Mouse (Mus musculus): ENCODE measurements around the gene Med27.
"Not testable (repeated sequence)": the region's sequence is repeated elsewhere in the genome, so short reads cannot be mapped to it uniquely, and the experiment has no call there.

Gene Med27

DNA sequence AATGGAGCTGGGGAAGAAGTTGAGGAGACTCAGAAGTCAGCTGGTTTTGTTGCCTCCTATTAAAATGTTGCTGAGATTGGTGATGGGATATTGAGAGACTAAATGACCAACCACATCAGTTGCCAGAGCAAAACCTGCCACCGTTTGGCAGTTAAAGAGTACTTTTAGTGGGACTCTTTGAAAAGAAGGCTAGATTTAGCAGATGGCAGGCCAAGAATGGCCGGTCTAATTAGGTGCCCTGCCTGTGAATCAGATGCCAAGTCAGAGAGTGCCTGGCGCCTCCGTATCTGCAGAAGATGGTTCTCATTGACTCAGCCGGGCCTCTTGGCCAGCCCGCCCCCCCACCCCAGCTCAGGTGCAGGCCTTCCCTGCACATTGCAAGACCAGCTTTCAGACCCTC lies 173.6 kb downstream of the Med27 start:
- no peak for DNase-seq (ENCODE audit: low spot score)

DNA sequence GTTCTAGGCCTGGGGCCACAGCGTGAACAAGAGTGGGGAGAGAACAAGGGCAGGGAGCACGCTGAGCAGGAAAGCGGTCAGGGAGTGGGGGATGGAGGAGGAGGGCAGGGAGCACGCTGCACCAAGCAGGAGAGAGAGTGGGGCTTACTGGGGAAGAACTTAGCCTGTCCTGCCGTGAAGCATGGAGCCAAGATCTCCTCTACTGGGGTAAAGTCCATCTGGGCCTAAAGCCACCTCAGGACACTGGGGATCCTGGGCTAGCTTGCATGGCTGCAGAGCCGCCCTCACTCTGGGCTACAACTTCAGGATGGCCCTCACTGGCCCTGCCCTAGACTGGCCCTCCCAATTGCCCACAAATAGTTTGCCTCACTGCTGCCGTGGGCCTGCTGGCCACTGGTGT lies 174.9 kb downstream of the Med27 start:
- no peak for DNase-seq (ENCODE audit: low spot score)

DNA sequence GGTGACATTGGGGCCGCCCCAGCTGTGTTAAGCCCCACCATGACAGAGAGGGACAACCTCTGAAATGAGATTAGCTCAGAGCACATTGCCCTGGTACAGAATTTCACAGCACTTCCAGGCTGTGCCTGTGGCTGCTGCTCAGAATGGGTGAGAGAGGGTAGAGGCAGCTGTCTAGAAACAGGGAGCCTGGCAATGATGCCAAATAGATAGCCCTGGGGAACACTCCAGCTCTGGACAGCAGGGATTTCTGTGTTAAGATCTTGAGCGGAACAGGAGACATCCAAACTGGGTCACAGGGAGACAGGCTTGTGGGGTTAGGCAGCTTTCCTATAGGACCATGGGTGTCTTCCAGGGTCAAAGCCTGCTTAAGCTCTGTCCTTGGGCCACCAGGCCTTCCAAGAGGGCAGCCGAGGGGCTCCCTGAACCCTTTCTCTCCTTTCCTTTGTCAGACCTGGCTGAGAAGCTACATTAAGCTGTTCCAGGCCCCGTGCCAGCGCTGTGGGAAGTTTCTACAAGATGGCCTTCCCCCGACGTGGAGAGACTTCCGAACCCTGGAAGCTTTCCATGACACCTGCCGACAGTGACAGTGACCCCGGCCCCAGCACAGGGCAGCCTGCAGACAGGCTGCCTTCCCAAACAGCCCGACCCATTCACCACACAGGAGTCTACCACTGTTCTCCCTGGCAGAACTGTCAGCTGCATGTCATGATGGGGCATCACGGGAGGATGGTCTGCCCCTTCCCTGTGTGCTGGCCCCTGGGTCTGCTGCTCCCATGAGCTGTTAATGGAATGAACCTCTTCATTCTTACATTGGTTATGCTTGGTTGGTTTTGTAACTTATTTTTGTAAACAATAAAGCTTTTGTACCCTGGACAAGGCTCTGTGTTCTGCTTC lies 177.5 kb downstream of the Med27 start:
- no peak for DNase-seq (ENCODE audit: low spot score)

DNA sequence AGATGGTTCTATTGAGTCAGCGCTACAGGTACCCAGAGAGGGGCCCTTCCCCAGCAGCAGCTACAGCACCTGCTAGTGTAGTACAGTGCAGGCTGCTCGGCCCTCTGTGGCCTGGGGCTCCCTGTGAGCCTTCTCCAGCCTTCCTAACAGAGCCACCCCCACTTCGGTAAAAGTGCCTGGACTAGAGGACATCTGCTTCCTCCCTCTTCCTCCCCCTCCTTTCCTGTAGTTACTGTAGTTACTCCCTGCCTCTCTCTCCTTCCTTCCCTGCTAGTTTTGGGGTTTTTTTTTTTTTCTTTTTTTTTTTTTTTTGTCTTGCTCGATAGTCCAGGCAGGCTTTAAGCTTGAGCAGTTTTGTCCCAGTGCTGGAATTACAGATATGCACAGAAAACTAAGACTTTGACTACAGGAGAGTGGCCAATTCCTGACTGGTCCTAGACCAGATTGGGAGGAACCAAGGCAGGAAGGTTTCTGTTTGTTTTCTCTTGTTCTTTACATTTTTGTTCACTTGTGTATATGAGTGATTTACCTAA lies 178.7 kb downstream of the Med27 start:
- no peak for DNase-seq (ENCODE audit: low spot score)

DNA sequence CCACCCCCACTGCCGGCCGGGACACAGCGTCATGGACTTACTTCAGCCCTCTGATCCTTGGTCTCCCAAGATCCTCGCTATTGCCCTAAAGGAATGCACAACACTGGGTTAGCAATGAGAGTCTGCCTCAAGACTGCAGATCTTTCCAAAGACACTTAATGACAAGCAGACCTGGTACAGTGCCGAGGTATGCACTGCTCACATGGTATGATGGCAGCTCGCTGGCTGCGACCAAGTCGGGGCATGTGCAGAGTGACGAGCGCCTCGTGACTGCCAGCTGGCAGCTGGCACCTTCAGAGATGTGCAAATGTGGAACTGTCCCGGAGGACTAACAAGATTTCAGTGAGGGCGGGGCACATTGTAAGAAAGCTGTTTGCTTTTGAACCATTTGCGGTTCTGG lies 179.6 kb downstream of the Med27 start:
- DNase-seq (ENCODE audit: low spot score): peak; percentile 34

DNA sequence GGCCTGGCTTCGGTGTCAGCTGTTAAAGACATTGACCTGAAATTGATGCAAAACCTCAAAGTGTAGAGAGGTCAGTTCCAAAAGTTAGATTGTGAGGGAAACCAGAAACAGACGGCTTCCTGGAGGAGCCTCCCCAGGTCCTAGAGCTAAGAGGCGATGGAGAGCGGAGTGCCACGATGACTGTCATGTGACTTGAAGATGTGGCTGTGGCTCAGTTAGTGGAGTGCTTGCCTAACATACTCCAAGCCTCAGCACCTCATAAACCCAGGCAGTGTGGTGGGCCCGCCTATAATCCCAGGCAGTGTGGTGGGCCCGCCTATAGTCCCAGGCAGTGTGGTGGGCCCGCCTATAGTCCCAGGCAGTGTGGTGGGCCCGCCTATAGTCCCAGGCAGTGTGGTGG lies 180.9 kb downstream of the Med27 start:
- DNase-seq (ENCODE audit: low spot score): not testable (repeated sequence)

DNA sequence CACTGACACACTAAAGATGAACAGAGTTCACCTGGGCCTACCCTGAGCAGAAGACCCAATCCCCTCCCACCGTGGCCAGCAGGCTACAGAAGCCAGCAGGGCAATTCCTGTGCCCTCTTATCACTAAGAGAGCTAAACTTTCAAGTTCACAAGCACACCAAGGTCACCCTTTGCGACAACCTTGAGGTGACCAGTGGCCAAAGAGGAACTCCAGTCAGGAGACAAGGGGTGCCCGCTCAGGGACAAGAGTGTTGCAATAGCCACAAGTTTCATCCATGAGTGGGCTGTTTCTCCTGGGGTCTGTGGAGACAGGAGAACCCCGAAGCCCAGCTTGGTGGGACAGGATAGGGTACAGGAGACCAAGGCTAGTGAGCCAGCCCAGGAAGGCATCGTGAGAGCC lies 182.2 kb downstream of the Med27 start:
- no peak for DNase-seq (ENCODE audit: low spot score)

DNA sequence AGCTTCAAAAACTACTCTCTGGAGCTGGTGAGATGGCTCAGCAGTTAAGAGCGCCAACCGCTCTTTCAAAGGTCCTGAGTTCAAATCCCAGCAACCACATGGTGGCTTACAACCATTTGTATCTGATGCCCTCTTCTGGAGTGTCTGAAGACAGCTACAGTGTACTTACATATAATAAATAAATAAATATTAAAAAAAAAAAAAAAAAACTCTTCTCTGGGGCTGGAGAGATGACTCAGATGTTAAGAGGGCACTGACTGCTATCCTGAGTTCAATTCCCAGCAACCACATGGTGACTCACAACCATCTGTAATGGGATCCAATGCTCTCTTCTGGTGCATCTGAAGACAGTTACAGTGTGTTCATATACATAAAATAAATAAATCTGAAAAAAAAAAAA lies 183.2 kb downstream of the Med27 start:
- DNase-seq (ENCODE audit: low spot score): not testable (repeated sequence)

DNA sequence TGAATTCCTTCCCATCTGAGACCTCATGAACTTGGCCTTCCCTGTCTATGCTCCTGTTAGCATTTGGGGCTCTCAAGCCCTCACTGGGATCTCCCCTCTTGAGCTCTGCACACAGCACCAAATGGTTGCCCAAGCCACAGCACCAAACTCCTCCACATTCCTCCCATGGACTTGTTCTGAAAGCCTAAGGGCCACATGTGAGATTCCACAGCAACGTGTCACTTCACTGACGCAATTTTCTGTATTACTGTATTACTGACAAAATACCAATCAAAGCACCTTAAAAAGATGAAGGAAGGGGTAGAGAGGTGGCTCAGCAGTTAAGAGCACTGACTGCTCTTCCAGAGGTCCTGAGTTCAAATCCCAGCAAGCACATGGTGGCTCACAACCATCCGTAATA lies 185.6 kb downstream of the Med27 start:
- no peak for DNase-seq (ENCODE audit: low spot score)

DNA sequence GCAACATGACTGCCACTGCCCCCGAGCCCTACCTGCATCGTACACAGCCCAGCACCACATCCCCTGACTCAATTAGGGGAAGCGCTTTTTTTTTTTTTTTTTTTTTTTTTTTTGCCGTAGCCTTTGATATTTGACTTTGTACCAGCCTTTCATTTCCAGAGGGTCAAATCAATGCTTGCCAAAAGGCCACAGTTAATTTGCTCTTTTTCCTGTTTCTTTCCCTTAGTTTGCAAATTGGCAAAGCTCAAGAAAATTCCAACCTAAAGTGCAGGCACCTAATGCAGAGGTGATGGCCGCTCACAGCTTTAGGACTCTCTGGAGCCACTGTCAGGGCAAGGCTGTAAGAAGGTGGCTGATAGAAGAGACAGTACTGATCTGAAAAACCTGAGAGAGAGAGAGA lies 186.3 kb downstream of the Med27 start:
- DNase-seq (ENCODE audit: low spot score): no peak

DNA sequence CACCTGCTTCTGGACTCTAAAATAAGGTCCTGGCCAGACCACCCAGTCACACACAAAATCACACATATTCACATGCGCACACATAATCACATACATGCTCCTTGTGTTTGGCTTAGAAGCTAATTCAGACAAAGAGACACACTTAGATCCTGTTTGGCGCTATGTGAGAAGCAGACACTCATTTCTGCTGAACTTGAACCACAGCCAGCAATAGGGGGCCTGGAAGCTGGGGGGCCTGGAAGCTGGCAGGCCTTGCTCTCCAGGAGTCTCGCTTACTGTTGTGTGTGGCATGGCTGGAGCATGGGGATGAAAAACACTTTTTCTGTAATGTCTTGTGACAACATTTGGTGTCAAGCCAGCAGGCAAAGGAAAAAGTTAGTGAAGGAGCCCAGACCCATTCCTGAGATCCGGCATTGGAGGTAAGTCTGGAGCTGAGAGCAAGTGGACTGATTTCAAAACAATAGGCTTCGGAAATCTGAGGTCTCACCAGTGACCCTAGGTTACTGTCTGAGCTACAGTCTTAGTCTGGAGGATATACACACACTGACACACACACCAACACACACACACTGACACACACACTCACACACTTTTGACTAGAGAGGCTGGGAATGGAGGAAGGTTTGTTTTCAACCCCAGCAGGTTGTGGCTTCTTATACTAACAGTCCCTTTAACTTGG lies 189.1 kb downstream of the Med27 start:
- no peak for DNase-seq (ENCODE audit: low spot score)

DNA sequence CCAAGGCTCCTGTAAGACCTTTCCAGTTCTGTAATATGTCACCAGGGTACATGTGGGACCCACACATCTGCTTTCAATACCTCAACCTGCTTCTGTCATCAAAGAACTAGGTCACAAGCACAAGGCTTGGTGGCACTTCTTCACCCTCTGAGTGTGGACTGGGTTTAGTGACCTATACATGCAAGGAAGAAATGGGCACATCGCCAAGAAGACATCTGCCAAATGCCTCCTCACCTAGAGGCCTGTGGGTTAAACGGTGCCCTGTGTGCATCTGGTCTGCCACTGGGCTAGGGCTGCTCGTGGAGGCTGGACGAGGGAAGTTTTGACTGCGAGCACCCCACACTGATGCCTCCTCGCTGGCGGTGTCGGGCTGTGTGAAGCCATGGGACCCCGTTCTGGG lies 189.9 kb downstream of the Med27 start:
- no peak for DNase-seq (ENCODE audit: low spot score)

DNA sequence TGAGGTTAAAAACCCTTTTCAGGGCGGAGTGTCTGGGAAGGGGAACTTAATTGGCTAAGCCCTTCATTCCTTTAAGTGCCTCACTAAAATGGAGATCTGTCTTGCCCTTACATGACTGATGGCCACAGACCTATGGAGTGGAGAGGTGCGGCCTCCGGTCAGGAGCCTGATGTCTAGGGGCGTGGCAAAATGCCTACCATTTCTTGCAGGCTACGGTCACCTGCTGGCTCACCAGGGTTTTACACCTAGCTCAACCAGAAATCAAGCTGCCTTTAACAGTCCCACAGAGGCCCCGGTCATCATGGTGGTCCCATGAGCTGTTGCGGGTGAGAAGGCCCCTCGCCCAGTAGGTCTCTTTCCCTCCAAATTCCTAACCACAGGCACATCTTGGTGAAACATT lies 190.7 kb downstream of the Med27 start:
- DNase-seq (ENCODE audit: low spot score): no peak

DNA sequence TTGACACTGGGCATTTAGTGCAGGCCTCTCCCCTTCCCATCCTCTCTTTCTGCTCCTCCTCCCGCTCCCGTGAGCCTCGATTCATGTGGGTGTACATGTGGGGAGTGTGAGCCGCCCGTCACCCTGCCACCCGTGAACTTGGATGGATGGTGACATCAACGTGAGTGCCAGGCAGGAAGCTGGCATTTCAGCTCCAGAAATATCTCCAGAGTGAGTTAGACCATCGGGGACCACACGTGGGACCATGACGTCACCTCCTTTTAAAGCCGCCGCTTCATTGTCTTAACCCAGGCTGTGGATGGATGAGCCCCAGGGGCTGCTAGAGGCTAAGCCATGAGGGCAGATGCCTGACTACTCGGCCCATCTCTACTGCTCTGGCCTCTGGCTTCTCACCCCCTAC lies 195.4 kb downstream of the Med27 start:
- no peak for DNase-seq (ENCODE audit: low spot score)

DNA sequence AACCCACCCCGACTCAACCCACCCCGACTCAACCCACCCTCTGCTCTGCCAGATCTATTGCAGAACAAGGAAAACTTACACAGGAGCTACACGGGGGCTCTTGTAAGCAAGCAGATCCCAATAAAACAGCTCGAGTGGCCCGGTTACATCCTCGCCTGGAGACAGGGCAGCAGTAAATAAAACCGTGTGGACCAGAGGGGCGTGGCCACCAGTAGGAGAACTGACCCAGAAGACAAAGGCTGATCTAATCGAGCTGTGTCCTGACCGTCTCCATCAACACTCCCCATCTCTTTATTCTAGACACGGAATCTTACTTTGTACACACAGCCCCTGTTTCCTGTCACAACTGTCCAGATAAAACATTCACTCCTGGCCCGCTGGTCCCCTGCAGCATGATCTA lies 200.0 kb downstream of the Med27 start:
- DNase-seq (ENCODE audit: low spot score): peak; percentile 47

DNA sequence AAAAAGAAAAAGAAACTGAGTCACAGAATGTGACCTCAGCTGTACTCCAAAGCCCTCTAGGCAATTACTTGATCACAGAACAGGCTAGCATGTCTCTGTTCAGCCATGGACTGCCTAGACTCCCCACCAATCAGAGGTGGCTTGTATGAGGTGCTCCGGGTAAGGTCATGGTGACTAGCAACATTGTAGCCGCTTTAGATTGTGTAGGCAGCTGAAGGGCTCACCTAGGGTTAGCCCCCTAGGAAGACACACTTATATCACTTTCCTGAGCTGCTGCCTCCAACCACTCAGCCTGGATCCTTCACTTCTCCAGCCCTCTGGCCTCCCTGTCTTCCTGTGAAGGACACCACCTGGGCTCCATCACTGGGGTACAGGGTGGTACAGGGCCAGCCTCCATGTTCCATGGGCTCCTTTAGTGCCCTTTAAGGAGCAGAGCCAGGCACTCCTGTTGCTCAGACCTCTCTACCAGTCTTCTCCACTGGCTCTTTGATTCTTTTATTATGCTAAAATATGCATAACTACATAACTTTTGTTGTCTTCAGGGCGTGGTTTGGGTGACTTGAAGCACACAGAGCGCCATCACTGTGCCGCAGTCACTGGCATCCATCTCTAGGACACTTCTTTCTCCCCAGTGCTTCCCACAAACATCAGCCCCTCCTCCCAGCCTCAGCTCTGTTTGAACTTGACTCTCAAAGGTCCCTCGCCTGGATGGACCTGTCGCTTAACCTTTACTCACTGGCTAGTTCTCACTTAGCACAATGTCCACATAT lies 205.4 kb downstream of the Med27 start:
- no peak for DNase-seq (ENCODE audit: low spot score)

DNA sequence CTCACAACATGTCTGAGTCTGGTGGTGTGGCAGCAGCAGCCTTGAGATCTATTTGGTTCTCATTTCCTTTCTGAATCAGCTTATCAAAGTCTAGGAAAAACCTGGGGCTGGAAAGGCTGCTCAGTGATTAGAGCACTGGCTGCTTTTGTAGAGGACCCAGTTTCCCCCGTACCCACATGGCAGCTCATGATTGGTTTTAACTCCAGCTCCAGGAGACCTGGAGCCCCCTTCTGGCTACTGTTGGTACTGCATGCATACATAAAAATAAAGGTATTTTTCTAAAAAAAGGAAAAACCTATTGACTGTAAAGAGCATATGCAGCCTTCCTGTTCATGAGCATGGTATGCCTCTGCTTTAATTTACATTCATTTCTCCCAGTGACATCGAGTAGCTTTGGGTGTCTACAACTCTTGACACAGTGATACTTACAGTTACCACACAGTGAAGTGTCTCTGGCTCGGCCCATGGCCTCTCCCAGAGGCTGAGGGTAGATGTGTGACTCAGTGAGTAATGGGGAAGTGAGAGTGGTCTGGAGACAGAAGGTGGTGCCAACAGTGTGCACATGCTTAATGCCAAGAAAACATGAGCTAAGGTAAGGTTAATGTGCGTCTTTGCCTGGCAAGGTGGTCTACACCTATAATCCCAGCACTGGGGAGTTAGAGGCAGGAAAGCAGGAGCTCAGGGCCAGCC lies 207.5 kb downstream of the Med27 start:
- peak; percentile 55 for DNase-seq (ENCODE audit: low spot score)

DNA sequence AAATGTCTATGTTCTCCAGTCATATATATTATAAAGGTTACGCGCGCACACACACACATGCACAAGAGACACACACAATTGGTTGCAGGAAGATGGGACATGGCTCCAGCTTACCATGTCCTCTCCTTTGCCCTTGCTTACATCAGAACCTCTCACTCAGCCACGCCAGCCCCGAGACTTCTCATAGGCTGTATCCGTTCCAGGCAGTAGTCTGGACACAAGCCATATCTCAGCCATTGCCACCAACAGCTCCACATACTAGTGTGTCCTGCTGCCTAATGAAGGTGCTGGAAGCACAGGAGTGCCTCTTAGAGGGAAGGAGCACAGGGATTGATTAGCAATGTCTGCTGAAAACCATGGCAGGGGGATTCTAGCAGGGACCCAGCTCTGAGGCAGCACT lies 211.9 kb downstream of the Med27 start:
- DNase-seq (ENCODE audit: low spot score): no peak

DNA sequence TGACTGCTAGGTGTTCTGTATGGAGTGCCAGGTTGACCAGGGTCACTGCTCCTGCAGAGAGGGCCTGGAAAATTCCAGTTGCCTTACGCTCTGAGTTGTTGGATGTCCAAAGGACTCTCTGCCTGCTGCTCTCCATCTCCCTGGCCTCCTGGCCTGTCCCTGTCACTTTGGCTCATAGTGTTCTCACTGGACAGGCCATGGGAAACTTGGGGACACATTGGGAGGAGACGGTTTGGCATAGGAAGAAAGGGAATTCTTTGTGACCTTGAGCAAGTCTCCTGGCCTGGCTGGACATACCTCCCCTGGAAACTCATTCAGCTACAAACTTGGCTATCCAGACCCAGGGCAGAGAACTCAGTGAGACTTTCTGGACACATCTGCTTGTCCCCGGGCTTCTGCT lies 213.3 kb downstream of the Med27 start:
- no peak for DNase-seq (ENCODE audit: low spot score)

DNA sequence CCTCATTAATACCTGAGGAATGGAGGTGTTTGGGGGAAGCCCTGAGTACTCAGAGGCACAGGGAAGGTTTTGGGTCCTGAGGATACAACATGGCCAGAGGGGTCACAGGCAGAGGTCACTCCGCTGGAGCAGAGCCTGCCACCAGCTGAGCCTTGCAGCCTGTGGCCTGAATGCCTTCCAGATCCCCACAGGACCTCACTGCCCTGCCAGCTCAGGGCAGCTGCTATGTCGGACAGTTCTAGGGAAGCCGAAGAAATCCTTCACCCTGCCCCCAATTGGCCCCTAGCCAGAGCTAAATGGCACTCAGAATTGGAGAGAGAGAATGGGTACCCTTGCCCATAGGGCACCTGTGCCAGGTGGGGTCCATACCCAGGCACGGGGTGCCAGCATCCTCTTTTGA lies 214.8 kb downstream of the Med27 start:
- no peak for DNase-seq (ENCODE audit: low spot score)

DNA sequence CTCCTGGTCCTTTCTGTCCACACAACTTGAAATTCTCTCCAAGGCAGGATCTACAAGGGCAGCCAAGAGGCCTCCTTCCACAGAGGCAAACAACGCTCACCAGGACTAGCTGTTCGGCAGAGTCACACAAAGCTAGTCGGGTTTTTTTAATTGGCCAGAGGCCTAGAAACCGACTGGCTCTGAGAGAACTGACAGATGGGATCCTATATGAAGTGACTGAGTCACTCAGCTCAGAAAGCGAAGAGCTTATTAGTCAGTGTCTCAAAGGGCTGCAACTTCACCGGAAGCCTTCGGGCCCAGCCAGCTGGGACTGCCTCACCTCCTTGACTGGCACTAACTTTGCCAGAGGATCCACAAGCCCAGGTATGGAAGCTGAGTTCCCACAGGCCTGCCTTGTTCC lies 217.4 kb downstream of the Med27 start:
- no peak for DNase-seq (ENCODE audit: low spot score)
